Mouse (Mus musculus) c-Kit-positive CD71-positive TER-119-positive erythroid progenitor cells, embryonic 14.5 days (primary cell): Measurements from ENCODE around the gene Map2k4.

ENCODE experiments used
- DNase-seq: peaks from one replicate; pipeline ENCODE4 v3.0.0-alpha.2; 2013; ENCODE audit warnings: low spot score

The Map2k4 gene

GRCm38 (mm10) chr11:65706176-65706575 lies 81.9 kb downstream of the Map2k4 start:
- DNase-seq: no peak

GRCm38 (mm10) chr11:65704861-65705260 lies 83.2 kb downstream of the Map2k4 start:
- no peak for DNase-seq

- peak; percentile 47 for DNase-seq
Observed at GRCm38 (mm10) chr11:65678824-65679402, 109.2 kb downstream of the Map2k4 start.

- DNase-seq: no peak
Observed at GRCm38 (mm10) chr11:65667348-65667969, 120.6 kb downstream of the Map2k4 start.

GRCm38 (mm10) chr11:65664903-65665302 lies 123.2 kb downstream of the Map2k4 start:
- no peak for DNase-seq

GRCm38 (mm10) chr11:65661790-65662522 lies 126.1 kb downstream of the Map2k4 start:
- DNase-seq: no peak

- DNase-seq: no peak
Observed at GRCm38 (mm10) chr11:65653932-65654331, 134.2 kb downstream of the Map2k4 start.

- no peak for DNase-seq
Observed at GRCm38 (mm10) chr11:65651426-65651825, 136.7 kb downstream of the Map2k4 start.

GRCm38 (mm10) chr11:65649956-65650715 lies 138.0 kb downstream of the Map2k4 start:
- peak; percentile 86 for DNase-seq

- DNase-seq: no peak
Observed at GRCm38 (mm10) chr11:65649469-65649868, 138.6 kb downstream of the Map2k4 start.

GRCm38 (mm10) chr11:65646314-65646713 lies 141.8 kb downstream of the Map2k4 start:
- DNase-seq: no peak

- DNase-seq: no peak
Observed at GRCm38 (mm10) chr11:65644539-65644938, 143.6 kb downstream of the Map2k4 start.

GRCm38 (mm10) chr11:65640261-65640660 lies 147.8 kb downstream of the Map2k4 start:
- no peak for DNase-seq
